Mouse (Mus musculus): ENCODE results near the gene Spaca7.

DNA sequence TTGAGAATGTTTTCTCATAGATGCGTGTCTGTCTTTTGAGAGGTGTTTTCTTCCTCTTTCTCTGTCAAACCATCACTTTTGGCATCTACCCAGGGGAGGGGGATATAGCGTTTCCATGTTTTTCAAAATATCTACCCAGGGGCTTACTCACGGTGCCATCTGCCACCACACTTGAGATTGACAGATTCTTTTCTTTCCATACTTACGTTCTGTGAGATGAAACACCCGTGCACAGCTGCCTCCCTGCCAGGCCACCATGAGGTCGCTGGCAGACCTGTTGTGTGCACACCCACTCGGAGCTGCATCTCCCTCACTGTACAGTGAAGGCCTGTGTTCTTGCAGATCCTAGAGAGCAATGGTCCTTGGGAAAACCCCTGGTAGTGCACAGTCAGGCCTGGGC, 40.4 kb downstream of the Spaca7 start:
- TF ChIP-seq CTCF (IDR thresholded peaks at IDR 0.05; ENCODE audit: extremely low read depth, insufficient read depth, low read length) (no peak), POLR2A (IDR thresholded peaks at IDR 0.05; ENCODE audit: extremely low read depth, insufficient read depth, low read length) (no peak)

Data from cortical plate, adult 2 months (tissue).